8 mouse cellular contexts compared by ENCODE assay signal in the genomic region with DNA sequence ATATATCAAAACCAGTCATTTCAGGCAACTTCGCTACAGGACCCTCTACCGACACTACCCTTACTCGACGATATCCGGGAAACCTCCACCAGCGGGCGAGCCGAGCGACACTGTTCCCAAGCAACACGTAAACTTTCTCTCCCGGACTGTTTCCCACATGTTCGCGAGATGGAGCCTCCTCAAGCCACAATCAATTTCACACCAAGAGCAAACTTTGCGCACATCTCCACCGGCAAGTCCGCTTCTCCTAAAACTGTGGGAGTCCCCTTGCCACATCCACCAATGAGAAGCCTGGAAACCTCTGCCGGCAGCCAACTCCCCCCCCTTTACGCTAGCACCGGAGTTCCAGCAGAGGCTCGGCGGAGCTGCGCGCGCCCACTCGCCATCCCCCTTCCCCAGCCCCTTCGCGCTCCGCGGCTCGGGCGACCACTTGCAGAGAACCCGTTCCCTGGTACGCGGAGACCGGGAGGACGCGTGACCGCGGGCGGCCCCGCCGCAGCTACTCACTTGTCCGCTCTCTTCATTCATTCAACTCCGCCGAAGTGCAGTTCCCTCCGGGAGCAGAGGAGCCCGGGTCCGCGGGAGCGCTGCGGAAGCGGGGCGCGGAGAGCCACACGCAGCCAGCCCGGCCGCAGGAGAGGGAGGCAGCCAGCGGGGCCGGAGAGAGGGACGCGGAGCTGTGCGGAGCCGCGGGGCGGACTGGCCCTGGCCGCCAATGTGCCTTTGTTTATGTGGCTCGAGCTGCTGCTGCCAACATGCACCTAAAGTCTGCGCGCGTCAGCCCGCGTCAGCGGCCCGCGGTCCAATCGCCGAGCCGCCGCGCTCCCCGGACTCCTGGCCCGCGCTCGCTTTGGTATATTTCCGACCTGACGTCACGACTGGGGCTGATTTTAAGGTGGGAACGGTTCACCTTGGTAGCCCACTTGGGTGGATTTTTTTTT. TPM values are rescaled to one million over a fixed set of nuclear protein-coding genes. Genes with fewer than 3 reads are reported as not detected.
DNase-seq lines count a peak whose midpoint lies in the region; ATAC-seq and TF ChIP-seq lines count a peak whose summit lies in the region.

No protein-coding gene starts in this region.

- under 1% methylated on average over 86 of the region's 88 CpGs for WGBS in forebrain, embryonic 12.5 days
- under 1% methylated on average over 88 of the region's 88 CpGs for WGBS in heart, postnatal 0 days
- 2% methylated on average over 79 of the region's 88 CpGs for WGBS in liver, postnatal 0 days (ENCODE audit: insufficient replicate concordance)
- WGBS in neural tube, embryonic 13.5 days = under 1% methylated on average over 88 of the region's 88 CpGs

- no peak for TF ChIP-seq CTCF in bone marrow macrophage, adult 2 months (IDR thresholded peaks at IDR 0.05; ENCODE audit: low read depth, low read length)
- no peak for TF ChIP-seq CTCF in heart, postnatal 0 days (IDR thresholded peaks at IDR 0.05; ENCODE audit: low read depth)
- TF ChIP-seq CTCF in liver, postnatal 0 days (IDR thresholded peaks at IDR 0.05; ENCODE audit: low read depth) = no peak

- H3K4me3 ChIP-seq in bone marrow macrophage, adult 2 months (ENCODE audit: insufficient read depth, low read length) = peak overlapping the region; percentile 75
- H3K4me3 ChIP-seq in forebrain, embryonic 12.5 days (replicated peaks) = peak overlapping the region; percentile 83
- peak overlapping the region; percentile 79 for H3K4me3 ChIP-seq in heart, postnatal 0 days (ENCODE audit: low read depth, low read length)
- peak overlapping the region; percentile 68 for H3K4me3 ChIP-seq in liver, postnatal 0 days (ENCODE audit: low read depth, low read length)
- H3K4me3 ChIP-seq in neural tube, embryonic 13.5 days = peak overlapping the region; percentile 55

- peak; percentile 81 for ATAC-seq in forebrain, embryonic 12.5 days (ENCODE audit: low FRiP score)
- peak; percentile 59 for ATAC-seq in heart, postnatal 0 days (ENCODE audit: insufficient read depth, low read depth)
- peak; percentile 75 for ATAC-seq in liver, postnatal 0 days
- ATAC-seq in neural tube, embryonic 13.5 days (ENCODE audit: low read depth) = peak; percentile 71

- peak; percentile 86 for DNase-seq in CD4-positive helper T cell, adult 2 months (ENCODE audit: low read depth, low spot score)
- DNase-seq in heart, postnatal 0 days (ENCODE audit: low spot score) = peak; percentile 62
- peak; percentile 83 to 85 for DNase-seq in kidney, postnatal 36 days
- peak; percentile 68 for DNase-seq in liver, postnatal 0 days
- DNase-seq in thymus, adult 18-20 months = peak; percentile 64 to 66

- H3K36me3 ChIP-seq in forebrain, embryonic 12.5 days (replicated peaks) = no peaks in the 10 kb centered on the region
- H3K36me3 ChIP-seq in heart, postnatal 0 days (replicated peaks; ENCODE audit: control insufficient read depth, insufficient read depth, low read length) = no peaks in the 10 kb centered on the region
- no peaks in the 10 kb centered on the region for H3K36me3 ChIP-seq in liver, postnatal 0 days (replicated peaks; ENCODE audit: insufficient read depth, low read length)
- H3K36me3 ChIP-seq in neural tube, embryonic 13.5 days = no peaks in the 10 kb centered on the region

- peak overlapping the region; percentile 98 for H3K4me2 ChIP-seq in forebrain, embryonic 12.5 days
- peak overlapping the region; percentile 95 for H3K4me2 ChIP-seq in heart, postnatal 0 days (ENCODE audit: low read depth, low read length)
- H3K4me2 ChIP-seq in liver, postnatal 0 days (ENCODE audit: low read depth, low read length) = peak overlapping the region; percentile 91
- H3K4me2 ChIP-seq in neural tube, embryonic 13.5 days = peak overlapping the region; percentile 98

- TF ChIP-seq EP300 in heart, postnatal 0 days (IDR thresholded peaks at IDR 0.05; ENCODE audit: low read depth) = no peak
- no peak for TF ChIP-seq EP300 in liver, postnatal 0 days (IDR thresholded peaks at IDR 0.05; ENCODE audit: low read depth)

- H3K27me3 ChIP-seq in forebrain, embryonic 12.5 days = peaks cover 48% of the 10 kb centered on the region
- H3K27me3 ChIP-seq in heart, postnatal 0 days (ENCODE audit: control insufficient read depth, insufficient read depth, low read length) = peaks cover 46% of the 10 kb centered on the region
- H3K27me3 ChIP-seq in liver, postnatal 0 days (ENCODE audit: insufficient read depth, low read length) = peaks cover 66% of the 10 kb centered on the region
- peaks cover 68% of the 10 kb centered on the region for H3K27me3 ChIP-seq in neural tube, embryonic 13.5 days

- no peak for TF ChIP-seq POLR2A in bone marrow macrophage, adult 2 months (IDR thresholded peaks at IDR 0.05; ENCODE audit: borderline replicate concordance, low read depth, low read length)

- peak overlapping the region; percentile 72 for H3K9ac ChIP-seq in forebrain, embryonic 12.5 days
- H3K9ac ChIP-seq in heart, postnatal 0 days (replicated peaks; ENCODE audit: low read depth, low read length) = peak overlapping the region; percentile 78
- peak overlapping the region; percentile 65; the same call in 1 of the 2 replicates for H3K9ac ChIP-seq in liver, postnatal 0 days (replicated peaks)
- peak overlapping the region; percentile 57 for H3K9ac ChIP-seq in neural tube, embryonic 13.5 days

- 0 out of 2 replicates have a peak, but pooled peaks cover 2% of the 10 kb centered on the region for H3K9me3 ChIP-seq in forebrain, embryonic 12.5 days
- H3K9me3 ChIP-seq in heart, postnatal 0 days (replicated peaks; ENCODE audit: control insufficient read depth, low read length) = no peaks in the 10 kb centered on the region
- no peaks in the 10 kb centered on the region; the same call in 1 of the 2 replicates for H3K9me3 ChIP-seq in liver, postnatal 0 days (ENCODE audit: low read length)
- H3K9me3 ChIP-seq in neural tube, embryonic 13.5 days = no peaks in the 10 kb centered on the region

- H3K4me1 ChIP-seq in bone marrow macrophage, adult 2 months (ENCODE audit: control insufficient read depth, insufficient read depth, low read length) = no peaks in the 10 kb centered on the region
- H3K4me1 ChIP-seq in forebrain, embryonic 12.5 days = peaks cover 38% of the 10 kb centered on the region
- peaks cover 6% of the 10 kb centered on the region; the same call in 1 of the 2 replicates for H3K4me1 ChIP-seq in heart, postnatal 0 days (ENCODE audit: control insufficient read depth, insufficient read depth)
- H3K4me1 ChIP-seq in liver, postnatal 0 days (ENCODE audit: insufficient read depth) = peaks cover 19% of the 10 kb centered on the region
- peaks cover 67% of the 10 kb centered on the region for H3K4me1 ChIP-seq in neural tube, embryonic 13.5 days (replicated peaks)

- H3K27ac ChIP-seq in bone marrow macrophage, adult 2 months (ENCODE audit: insufficient read depth, low read depth, low read length) = no peak overlapping the region
- peak overlapping the region; percentile 77 for H3K27ac ChIP-seq in forebrain, embryonic 12.5 days
- peak overlapping the region; percentile 33 for H3K27ac ChIP-seq in heart, postnatal 0 days (ENCODE audit: low read depth)
- H3K27ac ChIP-seq in liver, postnatal 0 days (ENCODE audit: low read depth) = no peak overlapping the region
- H3K27ac ChIP-seq in neural tube, embryonic 13.5 days (replicated peaks) = peak overlapping the region; percentile 35

RNA-seq across cellular contexts. Expression of a gene that starts 9.3 kb away (rescaled TPM):
- polyA plus RNA-seq in bone marrow macrophage, adult 2 months (2012; ENCODE audit: insufficient read depth, insufficient read length, missing spikeins) = 0.75 and 1.0 TPM in 2 replicates
- polyA plus RNA-seq in forebrain, embryonic 12.5 days (2016; fragmentation: Nextera tagmentation; extraction: Ambion mirVana) = 18.1 and 18.7 TPM in 2 replicates
- 0.34 and 1.2 TPM in 2 replicates for total RNA-seq in heart, postnatal 0 days (2014; rRNA removed; ENCODE audit: low replicate concordance)
- polyA plus RNA-seq in heart, postnatal 0 days (2015; fragmentation: Nextera tagmentation; extraction: Ambion mirVana) = 1.2 TPM in 2 replicates
- 0.18 and 0.27 TPM in 2 replicates for polyA plus RNA-seq in liver, postnatal 0 days (2015; fragmentation: Nextera tagmentation; extraction: Ambion mirVana)
- polyA plus RNA-seq in neural tube, embryonic 13.5 days (2015; fragmentation: Nextera tagmentation; extraction: Ambion mirVana) = 21.8 and 25.1 TPM in 2 replicates

Comparison
In these comparisons a context has a peak if more than half of its experiments do, and no peak if none do; other contexts are left out.
1. H3K27ac ChIP-seq: peak in forebrain, embryonic 12.5 days (single experiment), heart, postnatal 0 days (single experiment) and neural tube, embryonic 13.5 days (single experiment); none in bone marrow macrophage, adult 2 months (single experiment) and liver, postnatal 0 days (single experiment).
2. Peak in every context shown above with its lines, with median percentiles within 50 percentile points of each other: DNase-seq, H3K4me3 ChIP-seq, ATAC-seq, H3K4me2 ChIP-seq and H3K9ac ChIP-seq.